Comparison of ENCODE assay signal across 10 mouse cellular contexts in the genomic region with DNA sequence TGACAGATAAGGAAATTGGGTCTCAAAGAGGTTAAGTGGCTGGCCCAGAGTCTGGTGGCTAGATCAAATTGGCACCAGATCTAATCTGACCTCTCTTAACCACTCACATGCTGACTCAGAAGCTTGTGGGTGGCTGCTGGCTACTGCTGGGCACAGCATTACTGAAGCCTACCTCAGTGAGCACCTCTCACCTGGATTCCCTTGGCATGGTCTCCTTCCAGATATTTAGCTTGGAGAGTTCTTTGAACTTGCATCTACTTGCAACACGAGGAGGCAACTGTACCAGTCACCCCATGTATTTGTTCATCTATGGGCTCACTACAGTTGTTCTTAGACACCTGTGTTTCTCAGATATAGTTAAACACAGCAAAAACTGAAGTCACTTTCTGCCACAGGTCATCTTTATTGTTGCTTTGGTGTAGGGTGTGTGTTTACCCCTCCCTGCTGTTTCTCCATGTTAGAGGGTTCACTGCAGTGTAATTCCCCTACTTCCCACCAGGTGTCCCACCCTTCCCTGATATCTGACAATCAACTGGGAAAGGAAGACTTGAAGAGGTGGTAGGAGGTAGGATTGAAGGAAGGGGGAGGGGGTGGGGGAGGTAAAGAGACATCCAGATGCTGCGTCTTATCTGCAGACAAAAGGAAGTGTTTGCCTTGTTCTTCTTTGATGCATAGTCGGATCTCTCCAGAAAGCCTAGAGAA.
DNase-seq lines count a peak whose midpoint lies in the region; TF ChIP-seq lines count a peak whose summit lies in the region.
"Had no signal": no experiment of that assay in that cellular context is flagged by ENCODE, and none has a peak within 500 bp of the region (broad histone marks: within the 10 kb centered on the region; RNA-seq: fewer than 3 reads in every experiment).

No protein-coding gene starts in this region.

- no peak overlapping the region for H3K27ac ChIP-seq in spleen, adult 2 months (ENCODE audit: insufficient read depth, low read length)
- no peak overlapping the region for H3K27ac ChIP-seq in kidney, adult 2 months (ENCODE audit: insufficient read depth, low read depth, low read length)
- no peak overlapping the region for H3K27ac ChIP-seq in limb, embryonic 10.5 days
- H3K27ac ChIP-seq: embryonic facial prominence, embryonic 12.5 days; neural tube, embryonic 12.5 days had no signal

- no peaks in the 10 kb centered on the region for H3K9me3 ChIP-seq in limb, embryonic 10.5 days (replicated peaks)
- H3K9me3 ChIP-seq: embryonic facial prominence, embryonic 12.5 days; neural tube, embryonic 12.5 days had no signal

- no peak for DNase-seq in spleen, adult 2 months (ENCODE audit: low read depth in 1 of 2, low spot score in 2 of 2)
- DNase-seq in spleen, postnatal 4 days (ENCODE audit: low spot score in 2 of 2) = no peak
- peak; percentile 39 to 44 for DNase-seq in cerebellum, adult 18-20 months
- peak; percentile 67 for DNase-seq in forelimb bud, embryonic 11.5 days (ENCODE audit: low read depth, low spot score)
- DNase-seq in kidney, adult 2 months = peak; percentile 55
- peak; percentile 66 for DNase-seq in limb, embryonic 10.5 days (ENCODE audit: low spot score)
- peak; percentile 65 for DNase-seq in neural tube, embryonic 10.5 days (ENCODE audit: extremely low spot score, low spot score)
- peak; percentile 61 for DNase-seq in thymus, postnatal 4 days

- H3K36me3 ChIP-seq in spleen, adult 2 months (ENCODE audit: control insufficient read depth, insufficient read depth, low read length) = no peaks in the 10 kb centered on the region
- no peaks in the 10 kb centered on the region for H3K36me3 ChIP-seq in kidney, adult 2 months (ENCODE audit: control insufficient read depth, insufficient read depth, low read length)
- H3K36me3 ChIP-seq in limb, embryonic 10.5 days = no peaks in the 10 kb centered on the region
- H3K36me3 ChIP-seq: embryonic facial prominence, embryonic 12.5 days; neural tube, embryonic 12.5 days had no signal

- TF ChIP-seq CTCF in spleen, adult 2 months (IDR thresholded peaks at IDR 0.05; ENCODE audit: extremely low read depth, insufficient read depth, insufficient read length, insufficient replicate concordance) = peak; percentile 3; the same call in 1 of the 2 replicates
- peak; percentile 64 for TF ChIP-seq CTCF in kidney, adult 2 months (conservative IDR thresholded peaks at IDR 0.05; ENCODE audit: insufficient read depth, insufficient read length, low read depth, low read length)

- no peak overlapping the region for H3K4me3 ChIP-seq in spleen, adult 2 months (ENCODE audit: extremely low read depth, insufficient read depth, insufficient read length)
- no peak overlapping the region for H3K4me3 ChIP-seq in kidney, adult 2 months (ENCODE audit: insufficient read depth, low read depth, low read length)
- no peak overlapping the region for H3K4me3 ChIP-seq in limb, embryonic 10.5 days
- H3K4me3 ChIP-seq: embryonic facial prominence, embryonic 12.5 days; neural tube, embryonic 12.5 days had no signal

- H3K27me3 ChIP-seq in spleen, adult 2 months (ENCODE audit: control insufficient read depth, insufficient read depth, low read length) = no peaks in the 10 kb centered on the region
- no peaks in the 10 kb centered on the region for H3K27me3 ChIP-seq in kidney, adult 2 months (replicated peaks; ENCODE audit: control insufficient read depth, insufficient read depth, low read length)
- 0 out of 2 replicates have a peak, but pooled peaks cover 9% of the 10 kb centered on the region for H3K27me3 ChIP-seq in limb, embryonic 10.5 days (ENCODE audit: low read depth, poor library complexity, severe bottlenecking)
- H3K27me3 ChIP-seq: neural tube, embryonic 12.5 days had no signal

- TF ChIP-seq POLR2A in spleen, adult 2 months (IDR thresholded peaks at IDR 0.05; ENCODE audit: low read depth, low read length) = no peak
- no peak for TF ChIP-seq POLR2A in kidney, adult 2 months (IDR thresholded peaks at IDR 0.05; ENCODE audit: low read depth, low read length)

- no peaks in the 10 kb centered on the region for H3K4me1 ChIP-seq in spleen, adult 2 months (ENCODE audit: control insufficient read depth, insufficient read depth, insufficient read length)
- no peaks in the 10 kb centered on the region for H3K4me1 ChIP-seq in kidney, adult 2 months (ENCODE audit: control insufficient read depth, insufficient read depth, low read length)
- H3K4me1 ChIP-seq in limb, embryonic 10.5 days = peaks cover 12% of the 10 kb centered on the region; the same call in 1 of the 2 replicates
- H3K4me1 ChIP-seq: embryonic facial prominence, embryonic 12.5 days; neural tube, embryonic 12.5 days had no signal

- 45% methylated on average over 3 of the region's 3 CpGs for WGBS in spleen, adult 2 months
- 27% methylated on average over 3 of the region's 3 CpGs for WGBS in kidney, adult 2 months
- 32% methylated on average over 3 of the region's 3 CpGs for WGBS in limb, embryonic 10.5 days

Comparison
In these comparisons a context has a peak if more than half of its experiments do, and no peak if none do; other contexts are left out.
1. DNase-seq: peak in cerebellum, adult 18-20 months (2 of 2), forelimb bud, embryonic 11.5 days (single experiment), kidney, adult 2 months (single experiment), limb, embryonic 10.5 days (single experiment), neural tube, embryonic 10.5 days (single experiment) and thymus, postnatal 4 days (single experiment); none in spleen, adult 2 months (0 of 2) and spleen, postnatal 4 days (0 of 2).